13 mouse cellular contexts compared by ENCODE assay signal in genomic region chr2:59207240-59207639, GRCm38 (mm10). TPM values are rescaled to one million over a fixed set of nuclear protein-coding genes. Genes with fewer than 3 reads are reported as not detected.
DNase-seq lines count a peak whose midpoint lies in the region; ATAC-seq and TF ChIP-seq lines count a peak whose summit lies in the region.
"Had no signal": no experiment of that assay in that cellular context is flagged by ENCODE, and none has a peak within 500 bp of the region (broad histone marks: within the 10 kb centered on the region; RNA-seq: fewer than 3 reads in every experiment).

No protein-coding gene starts in this region.

- H3K9ac ChIP-seq in midbrain, postnatal 0 days (replicated peaks; ENCODE audit: low read length, poor library complexity, severe bottlenecking), result no peak overlapping the region; the same call in 1 of the 2 replicates
- H3K9ac ChIP-seq: liver, embryonic 14.5 days; midbrain, embryonic 12.5 days had no signal

- ATAC-seq in frontal cortex, adult (ENCODE audit: low TSS enrichment), result peak; percentile 31; the same call in 1 of the 2 replicates
- no peak for ATAC-seq in midbrain, postnatal 0 days (ENCODE audit: low FRiP score)
- ATAC-seq in granulocyte monocyte progenitor cell, adult 5-6 weeks (replicated peaks; ENCODE audit: poor library complexity, severe bottlenecking), result no peak

- H3K4me2 ChIP-seq in midbrain, postnatal 0 days (ENCODE audit: low read depth, low read length, poor library complexity, severe bottlenecking), result no peak overlapping the region
- H3K4me2 ChIP-seq: midbrain, embryonic 12.5 days had no signal

- TF ChIP-seq CTCF in midbrain, postnatal 0 days (IDR thresholded peaks at IDR 0.05), result no peak

- H3K36me3 ChIP-seq in heart, embryonic 10.5 days, result no peaks in the 10 kb centered on the region
- H3K36me3 ChIP-seq in midbrain, postnatal 0 days (ENCODE audit: insufficient read depth, low read length), result no peaks in the 10 kb centered on the region
- H3K36me3 ChIP-seq: midbrain, embryonic 12.5 days had no signal

- 15% methylated on average over 4 of the region's 4 CpGs for WGBS in heart, embryonic 10.5 days
- 41% methylated on average over 4 of the region's 4 CpGs for WGBS in midbrain, postnatal 0 days

- H3K4me1 ChIP-seq in heart, embryonic 10.5 days, result peaks cover 38% of the 10 kb centered on the region
- peaks cover 14% of the 10 kb centered on the region for H3K4me1 ChIP-seq in midbrain, postnatal 0 days (ENCODE audit: insufficient read depth, low read length)

- H3K27me3 ChIP-seq in heart, embryonic 10.5 days (ENCODE audit: insufficient read depth, poor library complexity, severe bottlenecking), result no peaks in the 10 kb centered on the region
- H3K27me3 ChIP-seq in midbrain, postnatal 0 days (ENCODE audit: insufficient read depth, low read length), result no peaks in the 10 kb centered on the region
- H3K27me3 ChIP-seq: midbrain, embryonic 12.5 days had no signal

- no peaks in the 10 kb centered on the region for H3K9me3 ChIP-seq in heart, embryonic 10.5 days
- no peaks in the 10 kb centered on the region for H3K9me3 ChIP-seq in midbrain, postnatal 0 days (ENCODE audit: low read length)
- H3K9me3 ChIP-seq: midbrain, embryonic 12.5 days had no signal

- H3K27ac ChIP-seq in heart, embryonic 10.5 days, result peak overlapping the region; percentile 79
- H3K27ac ChIP-seq in midbrain, postnatal 0 days (ENCODE audit: low read depth, low read length), result 0 out of 2 replicates have a peak overlapping the region, but pooled peaks have one; percentile 12
- H3K27ac ChIP-seq: left cerebral cortex, adult 2 months; liver, embryonic 14.5 days; midbrain, embryonic 12.5 days had no signal

- no peak for DNase-seq in frontal cortex, postnatal 14 days (ENCODE audit: low spot score in 2 of 2)
- DNase-seq in lung, postnatal 10 days, result peak; percentile 14
- no peak for DNase-seq in lung, postnatal 4 days
- DNase-seq in heart, embryonic 10.5 days (ENCODE audit: low spot score), result no peak
- DNase-seq in midbrain, postnatal 0 days (ENCODE audit: low spot score), result no peak
- no peak for DNase-seq in cerebellum, postnatal 14 days
- DNase-seq: kidney, postnatal 25 days; thymus, adult 18-20 months had no signal

- peak overlapping the region; percentile 31 for H3K4me3 ChIP-seq in heart, embryonic 10.5 days
- H3K4me3 ChIP-seq in midbrain, postnatal 0 days (ENCODE audit: low read depth, low read length), result no peak overlapping the region
- H3K4me3 ChIP-seq: left cerebral cortex, adult 2 months; midbrain, embryonic 12.5 days had no signal

RNA-seq across cellular contexts. Expression of gene Pkp4, which starts 46.6 kb away (rescaled TPM):
- 18.5 and 22.1 TPM in 2 replicates for polyA plus RNA-seq in heart, embryonic 10.5 days (2016; fragmentation: Nextera tagmentation; extraction: Ambion mirVana)
- 87.1 and 105 TPM in 2 replicates for total RNA-seq in midbrain, postnatal 0 days (2014; rRNA removed)
- 19.3 and 21.6 TPM in 2 replicates for polyA plus RNA-seq in midbrain, postnatal 0 days (2015; fragmentation: Nextera tagmentation; extraction: Ambion mirVana)
- 16.5 and 17.5 TPM in 2 replicates for total RNA-seq in granulocyte monocyte progenitor cell, adult 5-6 weeks (2014; fragmentation: Nextera tagmentation)
- 19.4 and 19.8 TPM in 2 replicates for total RNA-seq in granulocyte monocyte progenitor cell, adult 5-6 weeks (2017)

RNA-seq across cellular contexts. Expression of gene Ccdc148, which starts 46.8 kb away (rescaled TPM):
- polyA plus RNA-seq in heart, embryonic 10.5 days (2016; fragmentation: Nextera tagmentation; extraction: Ambion mirVana), result 0.24 and 0.51 TPM in 2 replicates
- total RNA-seq in midbrain, postnatal 0 days (2014; rRNA removed), result 5.3 and 6.0 TPM in 2 replicates
- polyA plus RNA-seq in midbrain, postnatal 0 days (2015; fragmentation: Nextera tagmentation; extraction: Ambion mirVana), result 6.5 and 7.7 TPM in 2 replicates
- not detected in 2 replicates for total RNA-seq in granulocyte monocyte progenitor cell, adult 5-6 weeks (2014; fragmentation: Nextera tagmentation)
- total RNA-seq in granulocyte monocyte progenitor cell, adult 5-6 weeks (2017), result not detected in 2 replicates
